Mouse (Mus musculus): ENCODE results near the gene Sbf2. TPM values are rescaled to one million over a fixed set of nuclear protein-coding genes. Genes with fewer than 3 reads are reported as not detected.
A peak's percentile ranks its signal among the peaks of the same experiment; 100 is the strongest.

Gene Sbf2
- total and polyA plus RNA-seq, 2 experiments from 2014 or later, result 21.3 to 64.6 TPM

GRCm38 (mm10) chr7:110628611-110629354 lies 14.1 kb upstream of the Sbf2 start:
- no peak for TF ChIP-seq EP300 (IDR thresholded peaks at IDR 0.05; ENCODE audit: low read depth)
- TF ChIP-seq CTCF (IDR thresholded peaks at IDR 0.05; ENCODE audit: low read depth), result 0 out of 2 replicates have a peak, but pooled peaks have one; percentile 7
- no peaks in the 10 kb centered on the region for H3K9me3 ChIP-seq (replicated peaks; ENCODE audit: control insufficient read depth, low read length)
- H3K4me3 ChIP-seq (ENCODE audit: low read depth, low read length), result peak overlapping the region; percentile 64
- ATAC-seq (ENCODE audit: insufficient read depth, low read depth), result 0 out of 2 replicates have a peak, but pooled peaks have one; percentile 18
- H3K36me3 ChIP-seq (replicated peaks; ENCODE audit: control insufficient read depth, insufficient read depth, low read length), result no peaks in the 10 kb centered on the region
- H3K27me3 ChIP-seq (ENCODE audit: control insufficient read depth, insufficient read depth, low read length), result no peaks in the 10 kb centered on the region
- DNase-seq (ENCODE audit: low spot score), result no peak
- 1% methylated on average over 33 of the region's 33 CpGs for WGBS
- peak overlapping the region; percentile 59 for H3K27ac ChIP-seq (ENCODE audit: low read depth)
- H3K4me1 ChIP-seq (ENCODE audit: control insufficient read depth, insufficient read depth), result peaks cover 44% of the 10 kb centered on the region
- H3K9ac ChIP-seq (replicated peaks; ENCODE audit: low read depth, low read length), result peak overlapping the region; percentile 62
- H3K4me2 ChIP-seq (ENCODE audit: low read depth, low read length), result peak overlapping the region; percentile 94

- no peaks in the 10 kb centered on the region for H3K9me3 ChIP-seq (replicated peaks; ENCODE audit: control insufficient read depth, low read length)
- WGBS, result 2% methylated on average over 11 of the region's 11 CpGs
- TF ChIP-seq CTCF (IDR thresholded peaks at IDR 0.05; ENCODE audit: low read depth) (no peak), EP300 (IDR thresholded peaks at IDR 0.05; ENCODE audit: low read depth) (no peak)
- peak overlapping the region; percentile 64 for H3K4me3 ChIP-seq (ENCODE audit: low read depth, low read length)
- ATAC-seq (ENCODE audit: insufficient read depth, low read depth), result no peak
- peak overlapping the region; percentile 62 for H3K9ac ChIP-seq (replicated peaks; ENCODE audit: low read depth, low read length)
- H3K36me3 ChIP-seq (replicated peaks; ENCODE audit: control insufficient read depth, insufficient read depth, low read length), result no peaks in the 10 kb centered on the region
- H3K27ac ChIP-seq (ENCODE audit: low read depth), result peak overlapping the region; percentile 59; the same call in 1 of the 2 replicates
- DNase-seq (ENCODE audit: low spot score), result no peak
- H3K27me3 ChIP-seq (ENCODE audit: control insufficient read depth, insufficient read depth, low read length), result no peaks in the 10 kb centered on the region
- peaks cover 44% of the 10 kb centered on the region for H3K4me1 ChIP-seq (ENCODE audit: control insufficient read depth, insufficient read depth)
- peak overlapping the region; percentile 94 for H3K4me2 ChIP-seq (ENCODE audit: low read depth, low read length)
Observed at GRCm38 (mm10) chr7:110628273-110628600, 13.5 kb upstream of the Sbf2 start.

- Histone ChIP-seq H3K9ac (replicated peaks; ENCODE audit: low read depth, low read length) (peak within 1 kb of the TSS; percentile 62), H3K4me3 (ENCODE audit: low read depth, low read length) (peak within 1 kb of the TSS; percentile 64), H3K36me3 (replicated peaks; ENCODE audit: control insufficient read depth, insufficient read depth, low read length) (no peaks in the 10 kb centered on the region), H3K4me2 (ENCODE audit: low read depth, low read length) (peak within 1 kb of the TSS; percentile 94), H3K27ac (ENCODE audit: low read depth) (peak within 1 kb of the TSS; percentile 59), H3K4me1 (ENCODE audit: control insufficient read depth, insufficient read depth) (peaks cover 44% of the 10 kb centered on the region), H3K9me3 (replicated peaks; ENCODE audit: control insufficient read depth, low read length) (no peaks in the 10 kb centered on the region), H3K27me3 (ENCODE audit: control insufficient read depth, insufficient read depth, low read length) (no peaks in the 10 kb centered on the region)
- peak; percentile 44 for ATAC-seq (ENCODE audit: insufficient read depth, low read depth)
- peak; percentile 73 for DNase-seq (ENCODE audit: low spot score)
- under 1% methylated on average over 30 of the region's 30 CpGs for WGBS
- TF ChIP-seq CTCF (IDR thresholded peaks at IDR 0.05; ENCODE audit: low read depth), result peak; percentile 10; the same call in 1 of the 2 replicates
- TF ChIP-seq EP300 (IDR thresholded peaks at IDR 0.05; ENCODE audit: low read depth), result no peak
Observed at GRCm38 (mm10) chr7:110627486-110628272, 13.0 kb upstream of the Sbf2 start, which contains the start of gene Adm. Gene Adm (plus strand): TSS chr7:110627661.

DNA sequence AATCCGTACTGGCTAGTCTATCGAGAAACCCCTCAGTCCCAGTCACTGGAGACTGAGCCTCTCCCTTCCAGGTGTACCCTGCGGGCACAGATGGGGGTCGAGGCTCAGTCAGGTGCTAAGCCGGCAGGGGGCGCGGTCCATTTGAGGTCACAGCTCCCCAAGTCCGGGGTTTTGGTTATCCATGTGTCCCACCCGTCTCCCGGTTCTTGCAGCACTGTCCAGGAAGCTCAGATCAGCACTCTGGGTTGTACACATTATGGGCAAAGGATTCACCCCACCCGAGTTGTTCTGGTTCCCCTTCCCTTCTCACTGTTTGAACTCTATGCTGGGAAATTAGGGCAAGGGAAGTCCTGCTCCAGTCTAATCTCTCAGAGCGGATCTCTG lies 12.4 kb upstream of the Sbf2 start:
- TF ChIP-seq EP300 (IDR thresholded peaks at IDR 0.05; ENCODE audit: low read depth) (no peak), CTCF (IDR thresholded peaks at IDR 0.05; ENCODE audit: low read depth) (no peak; the same call in 1 of the 2 replicates)

DNA sequence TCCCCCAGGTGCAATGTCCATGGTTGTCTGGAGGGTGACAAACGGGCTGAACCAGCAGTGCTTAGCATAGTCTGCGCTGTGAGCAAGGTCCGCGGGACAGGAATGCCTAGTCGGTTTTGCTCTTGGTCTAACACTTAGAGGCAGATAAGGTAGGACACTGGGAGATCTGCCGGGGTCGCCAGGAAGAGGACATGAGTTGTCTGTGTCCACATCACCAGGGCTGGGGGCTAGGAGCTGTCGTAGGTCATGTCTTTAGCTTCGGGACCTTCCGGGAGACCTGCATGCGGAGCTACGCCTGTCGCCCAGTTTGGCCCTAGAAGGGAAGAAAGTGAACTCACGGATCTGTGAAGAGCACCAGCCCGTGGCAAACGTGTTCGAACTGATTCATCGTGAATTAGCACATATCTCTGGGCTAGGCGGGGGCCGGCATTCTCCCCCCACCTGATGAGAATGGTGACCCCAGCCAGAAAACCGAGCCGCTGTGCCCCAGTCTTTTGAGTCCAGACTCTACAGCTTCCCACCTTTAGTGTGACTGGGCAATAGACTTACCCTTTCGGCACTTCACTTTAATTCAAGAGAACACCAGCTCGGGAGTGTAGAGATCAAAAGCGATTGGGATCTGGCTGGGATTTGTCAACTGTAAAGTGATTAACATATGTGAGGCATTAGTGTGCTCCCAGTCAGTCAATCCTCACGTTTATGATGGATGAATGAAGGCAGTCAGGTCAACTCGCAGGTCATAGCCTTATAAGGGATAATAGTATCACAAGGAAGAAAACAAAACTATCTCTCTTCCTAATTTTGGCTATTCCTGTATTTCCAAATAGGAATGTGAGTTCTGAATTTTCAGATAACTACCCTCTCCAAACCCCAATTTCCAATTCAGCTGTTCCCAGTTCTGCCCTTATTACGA lies 11.7 kb upstream of the Sbf2 start:
- Histone ChIP-seq H3K4me2 (ENCODE audit: low read depth, low read length) (peak overlapping the region; percentile 94), H3K9ac (replicated peaks; ENCODE audit: low read depth, low read length) (no peak overlapping the region), H3K4me3 (ENCODE audit: low read depth, low read length) (peak overlapping the region; percentile 64), H3K36me3 (replicated peaks; ENCODE audit: control insufficient read depth, insufficient read depth, low read length) (no peaks in the 10 kb centered on the region), H3K27ac (ENCODE audit: low read depth) (no peak overlapping the region), H3K4me1 (ENCODE audit: control insufficient read depth, insufficient read depth) (peaks cover 44% of the 10 kb centered on the region), H3K27me3 (ENCODE audit: control insufficient read depth, insufficient read depth, low read length) (no peaks in the 10 kb centered on the region), H3K9me3 (replicated peaks; ENCODE audit: control insufficient read depth, low read length) (no peaks in the 10 kb centered on the region)
- DNase-seq (ENCODE audit: low spot score) (no peak), ATAC-seq (ENCODE audit: insufficient read depth, low read depth) (no peak)
- TF ChIP-seq EP300 (IDR thresholded peaks at IDR 0.05; ENCODE audit: low read depth), result no peak
- WGBS, result 14% methylated on average over 28 of the region's 28 CpGs

More for the DNA sequence above, 12.4 kb upstream of the Sbf2 start:
- Histone ChIP-seq H3K27me3 (ENCODE audit: control insufficient read depth, insufficient read depth, low read length) (no peaks in the 10 kb centered on the region), H3K27ac (ENCODE audit: low read depth) (0 out of 2 replicates have a peak overlapping the region, but pooled peaks have one; percentile 59), H3K4me3 (ENCODE audit: low read depth, low read length) (peak overlapping the region; percentile 64), H3K9ac (replicated peaks; ENCODE audit: low read depth, low read length) (peak overlapping the region; percentile 62; the same call in 1 of the 2 replicates), H3K36me3 (replicated peaks; ENCODE audit: control insufficient read depth, insufficient read depth, low read length) (no peaks in the 10 kb centered on the region), H3K4me2 (ENCODE audit: low read depth, low read length) (peak overlapping the region; percentile 94), H3K9me3 (replicated peaks; ENCODE audit: control insufficient read depth, low read length) (no peaks in the 10 kb centered on the region), H3K4me1 (ENCODE audit: control insufficient read depth, insufficient read depth) (peaks cover 44% of the 10 kb centered on the region)
- DNase-seq (ENCODE audit: low spot score), result no peak
- WGBS, result 3% methylated on average over 12 of the region's 12 CpGs
- ATAC-seq (ENCODE audit: insufficient read depth, low read depth), result no peak

Measured in heart, postnatal 0 days (tissue).